Mouse (Mus musculus): Measurements from ENCODE around the gene Kdelr3.
A peak's percentile ranks its signal among the peaks of the same experiment; 100 is the strongest.

Kdelr3 gene

DNA sequence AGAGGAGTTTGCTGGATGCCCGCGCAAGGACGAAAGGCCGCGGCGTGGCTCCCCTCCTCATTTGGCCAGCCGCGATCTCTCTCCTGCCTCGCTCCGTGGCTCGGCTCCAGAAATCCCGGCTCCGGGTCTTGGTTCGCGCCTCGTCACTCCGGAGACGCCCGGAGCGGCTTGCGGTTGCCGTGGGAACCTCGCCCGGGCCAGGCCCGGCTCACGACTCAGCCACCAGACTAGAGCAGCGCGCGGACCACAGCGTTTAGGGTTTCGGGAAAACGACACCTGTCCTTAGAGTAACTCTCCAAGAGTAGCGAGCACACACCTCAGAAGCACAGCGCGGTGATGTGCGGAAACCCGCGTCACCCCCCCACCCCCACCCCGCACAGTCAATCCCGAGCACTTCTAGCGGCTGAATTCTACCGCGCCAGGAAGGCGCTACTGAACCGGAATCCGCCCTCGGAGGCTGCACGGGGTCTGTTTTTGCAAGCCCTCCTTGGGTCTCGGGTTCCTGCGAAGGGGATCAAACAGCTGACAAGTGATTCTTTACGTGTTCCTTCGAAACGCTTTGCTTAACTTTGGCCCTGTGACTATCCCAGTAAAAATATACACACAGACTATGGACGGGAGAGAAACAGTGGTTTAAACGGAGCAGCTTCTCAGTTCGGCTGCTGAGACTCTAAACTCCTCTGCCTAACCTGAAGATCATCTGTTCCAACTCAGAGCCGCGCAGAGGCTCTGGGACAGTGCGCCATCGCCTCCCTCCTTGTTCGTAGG, 4.5 kb upstream of the Kdelr3 start:
- peak; percentile 56 for DNase-seq (ENCODE audit: low spot score)

DNA sequence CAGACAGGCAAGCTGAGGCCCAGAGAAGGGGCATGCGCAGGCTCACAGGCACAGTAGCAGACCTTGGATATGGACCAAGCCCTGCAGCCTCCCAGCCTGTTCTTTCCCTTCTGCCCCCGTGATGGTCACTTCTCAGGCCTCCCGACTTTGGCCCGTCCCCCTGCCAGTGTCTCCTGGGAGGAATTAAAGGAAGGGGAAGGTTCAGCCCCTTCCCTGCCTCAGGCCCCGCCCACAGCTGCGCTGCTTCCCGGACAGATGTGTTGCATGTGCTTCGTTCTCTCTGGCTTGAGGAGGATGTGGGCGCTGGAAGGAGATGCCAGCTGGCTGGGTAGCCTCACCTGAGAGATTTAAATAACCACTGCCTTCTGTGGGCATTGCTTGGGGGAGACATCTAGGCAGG, 2.3 kb upstream of the Kdelr3 start:
- no peak for DNase-seq (ENCODE audit: low spot score)

DNA sequence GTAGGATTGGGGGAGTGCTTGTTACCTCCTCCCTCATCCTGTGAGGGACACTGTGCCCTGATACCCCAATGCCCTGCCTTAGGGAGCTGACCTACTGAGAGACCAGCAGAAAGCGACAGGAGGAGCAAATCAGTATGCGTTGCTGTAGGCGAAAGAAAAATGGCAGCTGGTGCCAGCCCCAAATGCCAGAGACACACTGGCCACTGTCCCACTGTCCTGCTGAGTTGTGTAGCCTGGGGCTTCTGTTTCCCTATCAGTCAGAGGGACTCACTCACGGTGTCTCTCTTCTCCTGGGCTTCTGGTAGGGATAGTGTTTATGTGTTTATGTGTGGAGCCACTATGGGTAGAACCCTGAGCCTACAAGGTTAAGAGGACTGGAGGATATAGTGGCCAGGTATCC, 1.5 kb downstream of the Kdelr3 start:
- DNase-seq (ENCODE audit: low spot score) = no peak

- DNase-seq (ENCODE audit: low spot score) = no peak
These were observed 2.4 kb downstream of the Kdelr3 start for GRCm38 (mm10) chr15:79518571-79518970.

DNA sequence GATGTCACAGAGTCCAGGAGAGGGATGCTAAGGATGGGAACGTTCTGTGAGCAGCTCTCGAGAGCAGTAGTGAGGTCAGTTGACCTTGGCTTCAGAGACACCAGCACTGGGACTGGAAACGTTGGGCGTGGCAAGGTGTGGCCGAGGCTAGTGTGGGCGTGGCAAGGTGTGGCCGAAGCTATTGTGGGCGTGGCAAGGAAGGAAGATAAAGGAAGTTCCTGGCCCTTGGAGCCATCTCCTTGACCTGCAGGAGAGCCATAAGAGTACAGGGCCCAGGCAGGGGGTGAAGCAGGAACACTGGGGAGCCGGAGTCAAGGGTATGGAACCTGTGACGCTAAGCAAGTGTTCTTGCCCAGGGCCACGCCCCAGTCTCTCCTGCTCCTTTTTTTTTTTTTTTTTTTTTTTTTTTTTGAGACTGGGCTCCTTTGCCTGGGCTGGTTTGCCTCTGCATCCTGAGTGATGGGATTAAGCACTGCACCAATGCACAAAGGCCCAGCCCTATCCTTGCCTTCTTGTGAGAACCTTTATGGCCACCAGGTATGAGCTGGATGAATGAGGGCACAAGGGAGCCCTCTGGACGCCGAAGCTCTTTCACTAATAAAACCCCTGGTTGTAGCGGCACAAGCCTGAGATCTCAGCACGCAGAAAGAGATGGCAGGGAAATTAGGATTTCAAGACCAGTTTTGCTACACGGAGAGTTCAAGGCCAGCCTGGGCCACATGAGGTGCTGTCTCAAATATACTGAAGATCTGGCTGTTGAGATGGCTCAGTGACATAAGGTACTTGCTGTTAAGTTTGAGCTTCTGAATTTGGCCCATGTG, 3.4 kb downstream of the Kdelr3 start:
- DNase-seq (ENCODE audit: low spot score) = no peak

DNA sequence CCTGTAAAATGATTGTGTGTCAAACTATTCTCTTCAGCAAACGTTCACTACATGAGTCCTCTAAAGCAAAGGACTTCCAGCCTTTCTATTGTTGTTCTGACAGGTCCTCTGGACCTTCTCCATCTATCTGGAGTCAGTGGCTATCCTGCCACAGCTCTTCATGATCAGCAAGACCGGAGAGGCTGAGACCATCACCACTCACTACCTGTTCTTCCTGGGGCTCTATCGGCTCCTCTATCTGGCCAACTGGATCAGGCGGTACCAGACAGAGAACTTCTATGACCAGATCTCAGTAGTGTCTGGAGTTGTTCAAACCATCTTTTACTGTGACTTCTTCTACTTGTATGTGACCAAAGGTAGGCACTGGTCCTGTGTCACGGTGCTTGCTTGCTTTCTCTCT, 9.4 kb downstream of the Kdelr3 start:
- DNase-seq (ENCODE audit: low spot score) = no peak

- no peak for DNase-seq (ENCODE audit: low spot score)
These were observed 10.0 kb downstream of the Kdelr3 start for GRCm38 (mm10) chr15:79525979-79526768.

- DNase-seq (ENCODE audit: low spot score) = no peak
These were observed 11.0 kb downstream of the Kdelr3 start for GRCm38 (mm10) chr15:79527192-79527591.

DNA sequence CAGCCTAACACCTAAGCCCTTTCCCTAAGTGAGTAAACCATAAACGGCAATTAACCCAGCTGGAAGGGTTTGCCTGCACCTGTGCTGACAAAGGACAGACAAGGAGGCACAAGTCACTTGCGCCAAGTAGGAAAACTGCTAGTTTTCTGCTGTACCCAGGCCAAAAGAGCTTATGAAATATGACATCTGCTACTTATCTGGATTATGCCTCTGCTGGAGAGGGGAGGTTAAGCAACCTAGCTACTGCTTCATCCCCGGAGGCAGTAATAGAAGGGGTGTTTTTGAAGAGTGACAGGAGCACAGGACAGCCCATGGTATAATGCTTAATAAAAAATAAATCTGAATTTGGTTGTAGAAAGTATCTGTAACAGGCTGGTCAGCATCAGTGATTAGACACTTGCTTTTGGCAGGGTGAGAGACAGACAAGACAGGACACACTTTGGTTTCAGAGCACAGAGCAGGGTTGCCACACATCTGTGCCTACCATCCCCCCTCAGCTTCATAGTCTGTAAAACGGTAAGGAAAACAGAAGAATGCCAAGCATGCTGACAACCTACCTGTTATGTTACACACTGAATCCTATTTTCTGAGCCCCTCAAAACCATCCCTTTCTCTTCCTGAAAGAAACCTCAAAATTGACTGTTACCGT, 11.9 kb downstream of the Kdelr3 start:
- no peak for DNase-seq (ENCODE audit: low spot score)

GRCm38 (mm10) chr15:79529935-79530334, 13.7 kb downstream of the Kdelr3 start:
- no peak for DNase-seq (ENCODE audit: low spot score)

GRCm38 (mm10) chr15:79533796-79534195, 17.6 kb downstream of the Kdelr3 start:
- DNase-seq (ENCODE audit: low spot score) = no peak

- DNase-seq (ENCODE audit: low spot score) = no peak
These were observed 27.8 kb downstream of the Kdelr3 start for GRCm38 (mm10) chr15:79543968-79544367.

DNA sequence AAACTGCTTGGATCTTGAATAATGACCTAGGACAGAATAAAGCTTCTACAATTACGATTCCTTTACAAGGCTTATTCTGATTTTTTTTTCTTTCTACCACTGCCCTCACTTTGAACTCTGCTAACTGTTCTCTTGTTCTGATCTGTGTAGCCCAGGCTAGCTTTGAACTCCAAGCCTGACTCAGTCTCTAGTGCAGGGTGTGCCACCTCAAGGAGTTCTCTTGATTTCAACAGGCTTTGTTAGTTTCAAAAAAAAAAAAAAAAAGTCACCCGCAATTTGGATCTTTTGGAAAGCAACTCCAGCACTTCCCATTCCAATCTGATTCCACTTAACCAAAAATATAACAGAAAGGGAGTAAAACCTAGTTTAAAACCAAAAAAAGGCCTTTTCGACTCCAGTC, 29.3 kb downstream of the Kdelr3 start:
- DNase-seq (ENCODE audit: low spot score) = no peak

DNA sequence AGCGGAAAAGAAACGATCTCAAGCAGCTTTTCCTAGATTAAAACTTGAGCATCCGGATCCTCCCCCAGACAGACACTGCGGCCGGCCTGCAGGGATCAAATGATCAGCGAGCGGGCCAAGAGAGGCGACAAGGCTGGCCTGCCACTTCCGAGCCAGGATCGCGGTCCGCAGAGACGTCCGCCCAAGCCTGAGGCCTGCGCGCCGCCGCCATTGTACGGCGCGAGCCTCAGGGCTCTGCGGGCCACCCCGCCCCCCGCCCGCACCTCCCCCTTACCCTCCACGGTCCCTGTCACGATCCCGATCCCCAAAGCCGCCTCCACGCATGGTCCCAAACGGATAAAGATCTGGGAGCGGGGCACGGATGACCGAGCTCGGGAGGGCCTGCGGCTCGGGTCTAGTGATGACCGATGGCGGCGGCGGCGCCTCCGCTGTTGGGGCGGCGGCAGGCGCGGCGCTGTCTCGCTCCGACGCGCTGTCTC, 29.7 kb downstream of the Kdelr3 start:
- peak; percentile 66 for DNase-seq (ENCODE audit: low spot score)

- DNase-seq (ENCODE audit: low spot score) = peak; percentile 97
These were observed 30.4 kb downstream of the Kdelr3 start, which contains the start of gene Ddx17 for GRCm38 (mm10) chr15:79546410-79547288. Gene Ddx17 (minus strand): TSS chr15:79546741.

- DNase-seq (ENCODE audit: low spot score) = no peak
These were observed 31.1 kb downstream of the Kdelr3 start for GRCm38 (mm10) chr15:79547289-79547820.

GRCm38 (mm10) chr15:79548226-79548625, 32.0 kb downstream of the Kdelr3 start:
- no peak for DNase-seq (ENCODE audit: low spot score)

- no peak for DNase-seq (ENCODE audit: low spot score)
These were observed 36.4 kb downstream of the Kdelr3 start for GRCm38 (mm10) chr15:79552566-79552965.

GRCm38 (mm10) chr15:79559649-79560048, 43.4 kb downstream of the Kdelr3 start:
- no peak for DNase-seq (ENCODE audit: low spot score)

DNA sequence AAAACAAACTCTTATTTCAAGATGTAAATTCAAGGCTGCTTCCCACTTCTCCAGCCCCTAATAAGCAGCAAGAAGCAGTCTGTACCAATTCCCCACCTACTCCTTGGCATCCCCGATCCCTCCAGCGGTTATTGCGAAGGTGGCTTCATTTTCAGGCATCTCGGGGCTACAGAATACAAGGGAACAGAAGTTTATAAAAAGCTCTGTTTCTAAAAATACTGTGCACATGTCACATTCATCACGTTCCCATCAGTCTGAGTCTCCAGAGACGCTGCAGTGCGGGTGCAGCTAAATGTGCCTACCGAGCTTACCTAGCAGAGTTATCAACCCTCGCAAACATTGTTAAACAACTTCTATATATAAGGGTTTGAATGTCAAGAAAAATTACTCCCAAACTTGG, 46.2 kb downstream of the Kdelr3 start:
- DNase-seq (ENCODE audit: low spot score) = no peak
